Mouse (Mus musculus) layer of hippocampus, adult 9-11 months (tissue): ENCODE data around the gene Cobl.

Experiments used
- DNase-seq: peaks from one replicate; pipeline ENCODE4 v3.0.0; 2022

Gene Cobl

DNA sequence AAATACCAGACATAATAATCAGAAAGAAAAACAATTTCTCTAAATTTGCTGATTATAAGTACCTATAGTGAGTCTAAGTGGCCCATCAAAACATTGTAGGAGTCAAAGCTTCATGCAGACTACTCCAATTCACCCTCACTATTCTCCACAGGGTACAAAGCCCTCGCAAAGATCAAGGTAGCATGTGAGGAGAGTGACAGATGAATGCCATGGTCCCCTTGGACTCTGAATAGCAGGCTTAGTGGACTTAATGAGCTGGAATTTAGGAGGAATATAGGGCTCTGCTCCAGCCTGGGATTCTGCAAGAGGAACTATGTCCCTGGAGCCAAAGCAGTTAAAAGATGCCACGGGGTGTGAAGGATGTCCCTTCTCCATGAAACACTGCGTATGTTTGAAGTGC is 88.1 kb downstream of the Cobl start:
- DNase-seq: no peak

- peak; percentile 76 for DNase-seq
These were observed 91.4 kb downstream of the Cobl start for GRCm38 (mm10) chr11:12373106-12374098.

GRCm38 (mm10) chr11:12370957-12371356 is 93.8 kb downstream of the Cobl start:
- no peak for DNase-seq

GRCm38 (mm10) chr11:12367426-12368178 is 97.2 kb downstream of the Cobl start:
- DNase-seq: no peak

GRCm38 (mm10) chr11:12359336-12360000 is 105.3 kb downstream of the Cobl start:
- DNase-seq: peak; percentile 74

DNA sequence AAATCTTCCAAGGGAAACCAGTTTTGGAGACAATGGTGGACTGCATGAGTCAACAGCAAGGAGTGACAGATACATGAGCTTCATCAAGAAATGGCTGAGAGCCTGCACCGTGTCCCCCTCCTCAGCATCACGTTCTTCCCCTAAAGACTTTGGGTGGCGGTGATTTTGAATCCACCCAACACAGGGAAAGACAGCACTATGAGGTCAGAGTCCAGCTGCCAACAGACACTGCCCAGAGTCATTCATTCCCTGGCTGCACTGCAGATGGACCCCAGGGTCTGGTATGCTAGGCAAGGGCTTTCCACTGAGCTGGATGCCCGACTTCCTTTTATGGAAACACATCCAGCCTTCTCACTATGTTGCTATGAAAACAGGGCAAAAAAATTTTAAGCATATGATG is 106.2 kb downstream of the Cobl start:
- no peak for DNase-seq

DNA sequence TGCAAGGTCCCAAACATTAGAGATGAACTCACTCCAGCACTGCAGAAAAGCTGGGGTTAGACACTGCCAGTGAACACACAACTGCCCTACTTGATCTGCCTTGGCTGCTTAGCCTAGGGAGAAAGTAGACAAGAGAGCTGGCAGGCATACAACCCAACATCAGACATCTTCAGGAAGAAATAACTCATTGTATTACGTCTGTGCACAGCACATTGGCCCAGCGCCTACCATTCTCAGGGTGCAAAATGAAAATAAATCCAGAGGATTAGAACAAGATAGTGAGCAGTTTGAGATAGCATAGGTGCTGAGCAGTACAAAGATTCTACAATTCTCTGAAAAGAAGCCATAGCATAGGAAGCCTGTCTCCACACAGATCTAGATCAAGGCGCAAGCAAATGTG is 109.1 kb downstream of the Cobl start:
- no peak for DNase-seq

- DNase-seq: no peak
These were observed 113.7 kb downstream of the Cobl start for GRCm38 (mm10) chr11:12350986-12351546.

- DNase-seq: no peak
These were observed 114.7 kb downstream of the Cobl start for GRCm38 (mm10) chr11:12350086-12350485.

GRCm38 (mm10) chr11:12346486-12346885 is 118.3 kb downstream of the Cobl start:
- no peak for DNase-seq

- peak; percentile 25 for DNase-seq
These were observed 121.1 kb downstream of the Cobl start for GRCm38 (mm10) chr11:12343686-12344085.

DNA sequence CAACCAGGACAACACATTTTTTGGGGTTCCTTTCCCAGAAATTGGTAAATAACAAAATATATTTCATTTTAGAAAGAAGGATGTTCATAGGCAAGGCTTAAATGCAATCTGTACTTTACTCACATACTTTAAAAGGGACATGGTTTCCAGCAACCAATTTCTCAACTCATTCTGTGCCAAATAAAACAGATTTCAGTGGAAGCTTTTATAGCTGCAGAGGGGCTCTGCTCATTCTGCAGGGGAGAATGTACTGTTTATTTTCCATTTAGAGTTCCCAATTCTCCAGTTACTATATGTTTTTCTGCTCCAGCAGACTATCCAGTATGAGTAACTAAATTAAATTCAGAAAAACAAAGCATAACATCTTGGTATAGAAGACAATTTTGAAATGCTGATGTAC is 124.1 kb downstream of the Cobl start:
- DNase-seq: no peak

DNA sequence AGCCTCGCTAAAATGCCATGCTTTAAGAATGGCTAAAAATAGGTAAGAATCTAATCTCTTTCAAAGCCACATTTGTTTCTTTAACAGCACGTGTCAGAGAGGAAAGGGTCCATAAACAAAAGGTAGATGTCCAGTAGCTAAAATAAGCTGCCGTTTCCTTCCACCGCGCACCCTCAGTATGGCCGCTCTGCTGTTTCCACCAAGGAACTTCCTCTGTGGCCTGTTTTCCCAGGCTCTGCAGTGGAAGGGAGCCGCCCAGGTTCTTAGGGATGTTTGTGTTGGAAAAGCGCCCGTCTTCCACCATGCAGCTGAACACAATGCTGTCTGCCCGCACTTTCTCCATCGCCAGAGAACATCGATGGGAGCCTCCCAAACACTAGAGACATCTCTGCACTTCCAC is 128.6 kb downstream of the Cobl start:
- no peak for DNase-seq

DNA sequence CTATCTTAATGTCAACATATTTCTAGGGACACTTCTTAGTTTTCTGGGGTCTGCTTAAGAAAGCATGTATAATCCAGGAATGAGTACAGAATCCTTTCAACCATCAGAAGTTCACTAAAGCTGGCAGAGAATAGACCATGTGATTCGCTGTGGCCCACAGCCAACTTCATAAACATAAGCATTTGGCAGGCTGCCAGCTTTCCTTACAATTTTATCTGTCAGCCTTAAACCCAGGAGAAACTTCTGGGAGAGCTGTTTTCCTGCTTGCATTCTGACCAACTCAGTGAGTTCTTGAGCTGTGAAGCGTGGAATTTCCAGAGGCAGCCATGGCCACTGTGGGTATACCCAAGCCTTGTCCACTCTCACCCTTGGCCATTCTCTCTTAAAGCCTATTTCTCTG is 132.8 kb downstream of the Cobl start:
- DNase-seq: peak; percentile 13

GRCm38 (mm10) chr11:12321445-12321844 is 143.3 kb downstream of the Cobl start:
- DNase-seq: no peak

DNA sequence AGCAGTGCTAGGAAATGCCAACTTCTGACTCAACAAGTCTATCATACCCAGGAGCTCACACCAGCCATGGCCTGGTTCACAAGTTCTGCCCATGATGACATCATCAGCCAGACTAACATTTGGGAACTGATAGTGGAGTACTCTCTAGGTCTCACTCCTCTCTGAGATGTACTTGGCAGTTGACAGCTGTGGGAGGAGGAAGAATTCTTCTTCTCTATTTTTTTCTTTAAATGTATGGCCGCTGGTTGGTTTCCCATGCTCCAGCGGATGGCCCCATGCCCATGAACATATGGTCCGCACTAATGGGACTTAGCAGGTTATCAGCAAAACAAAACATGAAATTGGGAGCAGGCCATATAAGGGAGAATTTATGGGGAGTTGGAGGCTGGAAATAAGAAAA is 145.4 kb downstream of the Cobl start:
- no peak for DNase-seq

DNA sequence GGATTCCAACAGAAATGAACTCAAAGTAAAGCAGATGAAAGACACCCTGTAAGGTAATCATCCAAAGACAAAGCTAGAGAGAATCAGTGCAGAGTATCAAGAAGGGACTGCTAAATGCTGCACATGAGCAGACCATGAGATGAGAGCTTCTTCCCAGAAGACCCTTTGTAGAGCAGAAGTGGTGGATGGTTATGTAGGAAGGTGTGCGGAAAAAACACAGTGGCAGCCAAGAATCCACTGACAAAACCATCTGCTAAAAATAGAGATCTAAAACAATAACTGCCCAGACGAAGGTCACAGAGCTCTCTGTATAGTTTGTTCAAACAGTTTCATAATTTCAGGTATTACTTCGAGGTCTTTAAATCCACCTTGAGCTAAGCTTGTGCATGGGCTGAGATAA is 149.1 kb downstream of the Cobl start:
- no peak for DNase-seq

GRCm38 (mm10) chr11:12314278-12315043 is 150.3 kb downstream of the Cobl start:
- no peak for DNase-seq

DNA sequence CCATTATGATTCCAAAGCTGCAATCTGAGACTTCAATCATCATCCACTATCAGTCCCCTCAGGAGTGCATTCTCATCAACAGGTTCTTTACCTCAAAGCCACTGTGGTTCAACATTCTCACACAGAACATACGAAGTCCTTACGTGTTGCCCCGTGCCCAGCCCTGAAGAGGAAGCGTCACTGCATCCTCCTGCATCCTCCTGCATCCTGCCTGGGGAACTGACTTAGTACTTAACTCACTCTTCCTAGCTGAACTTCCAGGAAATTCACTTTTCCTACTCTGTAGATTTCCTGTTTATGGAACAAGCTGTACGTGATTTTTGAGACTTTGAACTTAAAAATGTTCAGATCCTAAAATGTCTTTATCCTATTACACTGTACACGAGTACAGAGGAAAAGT is 153.3 kb downstream of the Cobl start:
- no peak for DNase-seq

DNA sequence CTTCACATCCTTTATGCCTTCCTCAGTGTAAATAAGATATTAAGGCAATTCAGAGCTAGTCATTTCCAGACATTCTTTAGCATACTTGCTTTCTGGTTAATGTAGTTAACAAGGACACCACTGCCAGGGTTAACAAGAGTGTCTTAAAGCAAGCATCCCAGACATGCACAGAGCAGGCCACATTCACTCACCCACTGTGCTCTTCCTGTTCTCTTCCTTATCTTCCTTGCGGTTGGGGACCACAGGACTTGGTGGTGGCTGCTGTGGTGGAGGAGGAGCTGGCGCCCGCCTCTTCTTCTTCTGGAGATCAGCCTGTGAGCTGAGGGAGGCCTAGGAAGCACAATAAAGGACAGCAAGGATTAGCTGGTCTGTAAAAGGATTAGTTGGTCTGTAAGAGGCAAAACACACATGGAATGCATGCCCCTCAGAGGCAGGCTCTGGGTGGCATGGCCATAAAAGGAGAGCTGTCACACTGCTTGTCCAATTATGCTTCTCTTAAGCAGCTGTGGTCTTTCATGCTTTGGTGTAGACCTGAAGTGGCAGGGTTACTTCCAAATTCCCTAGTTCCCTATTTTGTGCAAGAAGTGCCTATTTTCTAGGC is 155.2 kb downstream of the Cobl start:
- DNase-seq: no peak

- no peak for DNase-seq
These were observed 159.9 kb downstream of the Cobl start for GRCm38 (mm10) chr11:12304879-12305278.
